Mouse (Mus musculus) limb, embryonic 15.5 days (tissue): Measurements from ENCODE around the gene Msl1. TPM values are rescaled to one million over a fixed set of nuclear protein-coding genes. Genes with fewer than 3 reads are reported as not detected.

ENCODE experiments used
- ATAC-seq: fragments of 200-750 bp; cut with Nextera tagmentation; 2 replicates; pipeline ENCODE4 v1.8.0; 2017; ENCODE audit warnings: low read depth, moderate TSS enrichment; ENCODE audit not compliant: insufficient number of reproducible peaks, low FRiP score, low TSS enrichment
- H3K27ac ChIP-seq: fragments of 300-500 bp; sonication (generic); 2 replicates; pipeline ENCODE4 v1.5.1; 2015; ENCODE audit warnings: moderate library complexity, mild to moderate bottlenecking, inconsistent platforms
- H3K27me3 ChIP-seq: fragments of 300-500 bp; sonication (generic); 2 replicates; pipeline ENCODE4 v1.6.1; 2015; ENCODE audit warnings: inconsistent platforms
- H3K36me3 ChIP-seq: fragments of 300-500 bp; sonication (generic); 2 replicates; pipeline ENCODE4 v1.6.1; 2015; ENCODE audit warnings: inconsistent platforms
- H3K4me1 ChIP-seq: fragments of 300-500 bp; sonication (generic); 2 replicates; pipeline ENCODE4 v1.6.1; 2015; ENCODE audit warnings: inconsistent platforms
- H3K4me2 ChIP-seq: fragments of 300-500 bp; sonication (generic); 2 replicates; pipeline ENCODE4 v1.6.1; 2015; ENCODE audit warnings: mild to moderate bottlenecking, inconsistent platforms
- H3K4me3 ChIP-seq: fragments of 300-500 bp; sonication (generic); 2 replicates; pipeline ENCODE4 v1.5.1; 2015; ENCODE audit warnings: mild to moderate bottlenecking, inconsistent platforms
- H3K9ac ChIP-seq: fragments of 300-500 bp; sonication (generic); 2 replicates; pipeline ENCODE4 v1.6.1; 2015; ENCODE audit warnings: inconsistent platforms
- H3K9me3 ChIP-seq: fragments of 300-500 bp; sonication (generic); 2 replicates; pipeline ENCODE4 v1.6.1; 2016; ENCODE audit warnings: inconsistent platforms
- WGBS: fragments of 180-500 bp; shearing (Covaris S2); methylation state at CpG from one replicate; pipeline ENCODE4 v1.1.7; 2015; 5-methylcytosine and 5-hydroxymethylcytosine counted together
- polyA plus RNA-seq: library from polyadenylated mRNA; unstranded; fragments of >200 nt; fragmentation: Nextera tagmentation; extraction: Ambion mirVana; gene quantifications from 2 replicates; pipeline ENCODE4 v1.2.1, GENCODE M21; 2015

The Msl1 gene
- polyA plus RNA-seq, 1 experiment from 2014 or later, result 25.8 TPM

DNA sequence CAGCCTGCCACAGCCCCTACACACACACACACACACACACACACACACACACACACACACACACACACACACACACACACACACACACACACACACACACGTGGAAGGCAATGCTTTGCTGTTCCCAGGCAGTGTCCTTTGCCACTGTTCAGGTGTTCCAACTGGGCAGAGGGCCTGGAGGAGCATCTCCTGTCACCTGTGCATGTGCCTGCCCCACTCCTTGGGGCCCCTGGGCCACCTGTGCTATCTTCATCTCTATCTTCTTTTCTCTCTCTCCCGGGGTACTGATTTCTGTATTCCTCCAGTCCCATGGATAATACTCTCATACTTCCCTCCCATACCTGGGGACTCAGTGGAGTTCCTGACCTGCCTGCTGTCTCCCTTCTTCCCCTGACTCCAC lies 29.0 kb upstream of the Msl1 start:
- H3K27ac ChIP-seq, result no peak overlapping the region
- H3K4me3 ChIP-seq, result no peak overlapping the region
- no peak overlapping the region for H3K9ac ChIP-seq
- H3K4me2 ChIP-seq, result no peak overlapping the region
- ATAC-seq, result no peak
- 53% methylated on average over 2 of the region's 2 CpGs for WGBS
- no peaks in the 10 kb centered on the region for H3K9me3 ChIP-seq
- no peaks in the 10 kb centered on the region for H3K27me3 ChIP-seq
- H3K36me3 ChIP-seq, result peaks cover 63% of the 10 kb centered on the region
- peaks cover 53% of the 10 kb centered on the region for H3K4me1 ChIP-seq

DNA sequence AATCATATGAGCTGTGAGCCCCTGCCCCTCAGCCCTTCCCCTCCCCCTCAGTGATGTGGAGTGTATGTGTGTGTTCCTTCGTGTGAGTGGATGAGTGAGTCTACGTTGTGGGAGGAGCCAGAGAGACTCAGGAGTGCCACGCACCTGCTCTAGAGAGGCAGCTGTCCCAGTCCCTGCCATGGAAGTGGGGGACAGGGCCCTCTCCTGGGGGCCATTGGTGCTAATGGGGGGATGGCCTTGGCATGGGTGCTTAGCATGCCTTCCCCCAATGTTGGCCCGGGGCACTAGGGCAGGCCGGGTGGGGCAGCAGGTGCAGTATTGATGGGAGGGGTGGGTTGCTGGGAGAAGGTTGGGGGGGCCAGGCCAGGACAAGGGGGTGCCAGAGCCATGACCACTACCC lies 28.5 kb upstream of the Msl1 start:
- Histone ChIP-seq H3K4me3 (no peak overlapping the region), H3K27me3 (no peaks in the 10 kb centered on the region), H3K4me1 (peaks cover 56% of the 10 kb centered on the region), H3K36me3 (peaks cover 60% of the 10 kb centered on the region), H3K9me3 (no peaks in the 10 kb centered on the region), H3K27ac (no peak overlapping the region), H3K4me2 (no peak overlapping the region), H3K9ac (no peak overlapping the region)
- no peak for ATAC-seq
- WGBS, result 65% methylated on average over 5 of the region's 5 CpGs

DNA sequence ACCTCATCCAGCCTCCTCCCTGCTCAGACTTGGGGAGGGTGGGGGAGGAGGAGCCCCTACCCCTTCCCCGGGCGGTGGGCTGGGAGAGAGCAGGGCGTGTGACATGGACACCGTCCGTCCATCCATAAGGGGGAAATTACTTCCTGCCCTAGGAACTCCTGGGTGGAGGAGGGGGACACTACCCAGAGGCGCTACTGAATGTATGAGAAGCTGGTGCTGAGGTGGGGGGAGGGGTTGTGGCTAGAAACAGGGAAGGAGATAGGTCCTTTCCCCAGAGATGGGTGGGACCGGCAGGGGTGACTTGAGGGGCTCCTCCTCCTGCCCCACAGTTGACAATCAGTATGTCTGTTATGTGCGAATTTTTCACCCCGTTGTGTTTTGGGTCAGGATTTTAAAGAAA lies 28.0 kb upstream of the Msl1 start:
- no peaks in the 10 kb centered on the region for H3K9me3 ChIP-seq
- ATAC-seq, result no peak
- peaks cover 59% of the 10 kb centered on the region for H3K4me1 ChIP-seq
- no peak overlapping the region for H3K4me3 ChIP-seq
- H3K27ac ChIP-seq, result no peak overlapping the region
- WGBS, result 18% methylated on average over 9 of the region's 9 CpGs
- H3K36me3 ChIP-seq, result peaks cover 56% of the 10 kb centered on the region
- H3K4me2 ChIP-seq, result 0 out of 2 replicates have a peak overlapping the region, but pooled peaks have one; percentile 7
- H3K9ac ChIP-seq, result no peak overlapping the region
- no peaks in the 10 kb centered on the region for H3K27me3 ChIP-seq

DNA sequence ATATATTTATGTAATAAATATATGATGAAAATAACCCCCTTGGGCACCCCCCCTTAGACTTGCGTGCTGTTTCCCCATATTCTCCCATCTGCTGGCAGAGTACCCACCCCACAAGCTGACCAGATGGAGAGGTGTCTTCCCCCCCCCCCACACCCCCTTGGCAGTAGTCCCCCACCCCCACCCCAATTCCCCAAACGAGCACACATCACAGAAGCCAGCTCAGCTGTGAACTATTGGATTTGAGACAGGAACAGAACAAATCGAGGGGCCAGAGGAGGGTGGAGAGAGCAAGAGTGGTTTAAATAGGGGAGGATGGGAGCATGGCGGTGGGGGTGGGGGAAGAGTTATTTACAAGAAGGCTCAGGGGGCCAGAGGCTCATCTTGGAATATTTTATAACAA lies 27.6 kb upstream of the Msl1 start:
- Histone ChIP-seq H3K27ac (peak overlapping the region; percentile 70; the same call in 1 of the 2 replicates), H3K36me3 (peaks cover 56% of the 10 kb centered on the region), H3K4me1 (peaks cover 61% of the 10 kb centered on the region), H3K4me2 (peak overlapping the region; percentile 27; the same call in 1 of the 2 replicates), H3K4me3 (0 out of 2 replicates have a peak overlapping the region, but pooled peaks have one; percentile 13), H3K27me3 (no peaks in the 10 kb centered on the region), H3K9ac (no peak overlapping the region), H3K9me3 (no peaks in the 10 kb centered on the region)
- ATAC-seq, result no peak
- WGBS, result 25% methylated on average over 4 of the region's 4 CpGs

DNA sequence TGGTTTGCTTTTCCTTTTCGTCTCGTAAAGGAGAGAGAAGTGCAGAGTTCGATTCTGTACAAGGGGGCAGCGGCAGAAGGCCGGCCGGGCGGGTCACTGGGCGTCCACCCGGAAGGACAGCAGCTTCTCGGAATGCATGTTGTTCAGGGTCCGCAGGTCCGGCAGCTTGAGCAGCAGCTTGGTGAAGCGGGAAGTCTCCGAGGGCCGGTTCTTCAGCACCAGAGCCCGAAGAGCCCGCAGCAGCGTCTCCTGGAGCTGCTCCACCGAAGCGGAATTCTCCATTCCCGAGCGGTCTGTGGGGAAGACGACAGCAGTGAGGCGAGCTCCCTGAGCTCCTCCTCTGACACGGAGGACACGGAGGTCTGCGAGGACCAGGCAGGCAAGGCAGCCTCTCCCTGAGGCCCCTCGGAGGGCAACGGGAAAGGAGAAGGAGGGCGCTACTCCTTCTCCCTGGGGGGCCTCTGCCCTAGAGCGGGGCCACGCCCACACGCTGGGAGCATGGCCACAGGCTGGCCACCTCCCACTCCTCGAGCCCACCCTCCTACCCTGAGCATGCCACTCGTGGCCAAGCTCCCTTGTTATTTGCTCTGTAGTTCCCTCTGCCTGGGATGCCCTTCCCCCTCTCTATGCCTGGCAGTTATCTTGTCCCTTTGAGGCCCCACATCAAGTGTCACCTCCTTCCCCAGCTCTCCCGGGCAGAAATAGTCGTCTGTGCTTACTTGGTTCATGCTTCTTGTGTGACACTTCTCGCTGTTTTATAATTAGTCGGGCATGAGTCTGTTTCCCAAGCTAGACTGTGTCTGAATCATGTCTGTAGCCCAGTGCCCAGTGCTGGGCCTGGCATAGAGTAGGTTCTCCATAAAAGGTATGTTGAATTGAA lies 26.9 kb upstream of the Msl1 start:
- ATAC-seq, result no peak
- Histone ChIP-seq H3K27ac (peak overlapping the region; percentile 70), H3K4me3 (peak overlapping the region; percentile 13; the same call in 1 of the 2 replicates)

GRCm38 (mm10) chr11:98769007-98769954 lies 26.0 kb upstream of the Msl1 start:
- peaks cover 44% of the 10 kb centered on the region for H3K36me3 ChIP-seq
- 0 out of 2 replicates have a peak overlapping the region, but pooled peaks have one; percentile 27 for H3K4me2 ChIP-seq
- no peak overlapping the region for H3K9ac ChIP-seq
- H3K9me3 ChIP-seq, result no peaks in the 10 kb centered on the region
- peak overlapping the region; percentile 70; the same call in 1 of the 2 replicates for H3K27ac ChIP-seq
- WGBS, result 88% methylated on average over 25 of the region's 25 CpGs
- H3K27me3 ChIP-seq, result no peaks in the 10 kb centered on the region
- H3K4me3 ChIP-seq, result no peak overlapping the region
- H3K4me1 ChIP-seq, result peaks cover 64% of the 10 kb centered on the region
- ATAC-seq, result no peak

More for the DNA sequence above, 26.9 kb upstream of the Msl1 start:
- H3K27me3 ChIP-seq, result no peaks in the 10 kb centered on the region
- H3K36me3 ChIP-seq, result peaks cover 52% of the 10 kb centered on the region
- no peak overlapping the region for H3K9ac ChIP-seq
- WGBS, result 31% methylated on average over 39 of the region's 39 CpGs
- H3K4me2 ChIP-seq, result peak overlapping the region; percentile 27
- H3K9me3 ChIP-seq, result no peaks in the 10 kb centered on the region
- H3K4me1 ChIP-seq, result peaks cover 59% of the 10 kb centered on the region

DNA sequence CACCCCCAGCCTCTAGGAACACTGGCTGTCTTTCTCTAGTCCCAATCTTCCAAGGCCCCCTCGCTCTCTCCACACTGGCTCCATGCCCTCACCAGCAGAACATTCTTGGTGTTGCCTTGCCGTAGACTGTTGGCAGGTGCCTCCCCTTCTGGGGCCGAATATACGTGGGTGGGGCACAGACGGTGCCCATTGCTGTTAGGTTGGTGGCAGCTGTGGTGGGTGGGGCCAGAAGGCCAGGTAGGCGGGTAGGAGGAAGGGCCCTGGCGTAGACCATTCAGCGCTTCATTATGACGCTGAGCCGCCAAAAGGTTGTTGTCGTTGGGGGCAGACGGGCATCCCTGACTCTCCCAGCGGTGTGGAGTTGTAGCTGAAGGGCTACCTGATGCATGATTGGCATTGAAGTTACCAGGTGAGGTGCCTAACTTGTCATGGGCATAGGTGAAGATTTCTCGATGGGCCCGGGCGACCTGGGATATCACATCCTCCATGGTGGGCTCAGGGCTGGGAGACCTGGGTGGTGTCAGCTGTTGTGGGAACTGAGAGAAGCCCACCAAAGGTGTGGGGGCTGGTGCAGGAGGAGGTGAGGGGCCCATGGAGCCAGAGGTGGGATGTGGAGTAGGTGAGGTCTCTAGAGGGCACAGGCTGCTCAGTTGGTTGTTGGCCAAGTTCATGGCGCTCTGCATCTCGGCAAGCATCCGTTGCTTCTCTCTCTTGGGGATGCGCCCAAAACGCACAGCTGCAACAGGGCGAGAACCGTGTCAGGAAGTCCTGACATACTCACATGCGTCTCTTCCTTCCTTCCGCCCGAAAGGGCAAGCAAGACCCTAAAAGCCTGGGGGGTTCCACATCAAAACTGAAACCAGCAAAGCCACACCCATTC lies 25.0 kb upstream of the Msl1 start:
- no peak overlapping the region for H3K27ac ChIP-seq
- no peaks in the 10 kb centered on the region for H3K27me3 ChIP-seq
- peaks cover 35% of the 10 kb centered on the region for H3K36me3 ChIP-seq
- H3K4me3 ChIP-seq, result no peak overlapping the region
- no peak overlapping the region for H3K4me2 ChIP-seq
- peaks cover 71% of the 10 kb centered on the region for H3K4me1 ChIP-seq
- WGBS, result 91% methylated on average over 26 of the region's 26 CpGs
- ATAC-seq, result no peak
- no peak overlapping the region for H3K9ac ChIP-seq
- no peaks in the 10 kb centered on the region for H3K9me3 ChIP-seq

GRCm38 (mm10) chr11:98771131-98771530 lies 24.2 kb upstream of the Msl1 start:
- Histone ChIP-seq H3K27ac (no peak overlapping the region), H3K9ac (no peak overlapping the region), H3K27me3 (no peaks in the 10 kb centered on the region), H3K4me3 (no peak overlapping the region), H3K4me2 (no peak overlapping the region), H3K9me3 (no peaks in the 10 kb centered on the region), H3K36me3 (peaks cover 31% of the 10 kb centered on the region), H3K4me1 (peaks cover 71% of the 10 kb centered on the region)
- ATAC-seq, result no peak
- 94% methylated on average over 18 of the region's 18 CpGs for WGBS

- H3K4me2 ChIP-seq, result no peak overlapping the region
- H3K27me3 ChIP-seq, result no peaks in the 10 kb centered on the region
- no peak overlapping the region for H3K9ac ChIP-seq
These were observed 23.3 kb upstream of the Msl1 start for GRCm38 (mm10) chr11:98771844-98772525.

GRCm38 (mm10) chr11:98772667-98773171 lies 22.6 kb upstream of the Msl1 start:
- peaks cover 29% of the 10 kb centered on the region for H3K36me3 ChIP-seq
- 41% methylated on average over 8 of the region's 8 CpGs for WGBS
- 0 out of 2 replicates have a peak overlapping the region, but pooled peaks have one; percentile 10 for H3K4me2 ChIP-seq
- no peaks in the 10 kb centered on the region for H3K9me3 ChIP-seq
- peaks cover 70% of the 10 kb centered on the region for H3K4me1 ChIP-seq
- no peak for ATAC-seq
- H3K27me3 ChIP-seq, result no peaks in the 10 kb centered on the region
- 0 out of 2 replicates have a peak overlapping the region, but pooled peaks have one; percentile 3 for H3K27ac ChIP-seq
- no peak overlapping the region for H3K9ac ChIP-seq
- no peak overlapping the region for H3K4me3 ChIP-seq

More at GRCm38 (mm10) chr11:98771844-98772525, 23.3 kb upstream of the Msl1 start:
- WGBS, result 89% methylated on average over 11 of the region's 11 CpGs
- peaks cover 71% of the 10 kb centered on the region for H3K4me1 ChIP-seq
- 0 out of 2 replicates have a peak overlapping the region, but pooled peaks have one; percentile 3 for H3K27ac ChIP-seq
- no peak overlapping the region for H3K4me3 ChIP-seq
- H3K9me3 ChIP-seq, result no peaks in the 10 kb centered on the region
- peaks cover 29% of the 10 kb centered on the region for H3K36me3 ChIP-seq
- no peak for ATAC-seq
